Mouse (Mus musculus): ENCODE measurements around the gene Phldb2. TPM values are rescaled to one million over a fixed set of nuclear protein-coding genes. Genes with fewer than 3 reads are reported as not detected.

Gene Phldb2
- polyA plus RNA-seq, 1 experiment = 33.0 TPM

GRCm38 (mm10) chr16:45757421-45758078 lies 195.8 kb downstream of the Phldb2 start:
- no peaks in the 10 kb centered on the region for H3K79me2 ChIP-seq (ENCODE audit: control insufficient read depth, insufficient read depth)
- H3K36me3 ChIP-seq (ENCODE audit: control insufficient read depth, insufficient read depth) = peaks cover 53% of the 10 kb centered on the region

GRCm38 (mm10) chr16:45756855-45757254 lies 196.5 kb downstream of the Phldb2 start:
- no peak overlapping the region for H3K4me3 ChIP-seq (ENCODE audit: insufficient read depth, poor library complexity, severe bottlenecking)
- no peak for TF ChIP-seq CTCF (IDR thresholded peaks at IDR 0.05; ENCODE audit: control insufficient read depth, insufficient read depth, insufficient read length)
- TF ChIP-seq CEBPB (IDR thresholded peaks at IDR 0.05; ENCODE audit: low read depth) = no peak
- no peak for TF ChIP-seq MYOG (IDR thresholded peaks at IDR 0.05; ENCODE audit: control insufficient read depth, extremely low read depth, insufficient read length)
- TF ChIP-seq MYOD1 (IDR thresholded peaks at IDR 0.05; ENCODE audit: control insufficient read depth, insufficient read length, low read depth) = no peak
- TF ChIP-seq USF1 (IDR thresholded peaks at IDR 0.05; ENCODE audit: low read depth) = no peak
- no peak for TF ChIP-seq FOSL1 (IDR thresholded peaks at IDR 0.05; ENCODE audit: insufficient read depth, low read length, poor library complexity, severe bottlenecking)
- no peak for TF ChIP-seq MAX (IDR thresholded peaks at IDR 0.05)
- H3K36me3 ChIP-seq (ENCODE audit: control insufficient read depth, insufficient read depth) = peaks cover 55% of the 10 kb centered on the region

More at GRCm38 (mm10) chr16:45757421-45758078, 195.8 kb downstream of the Phldb2 start:
- no peak overlapping the region for H3K4me3 ChIP-seq (ENCODE audit: insufficient read depth, poor library complexity, severe bottlenecking)
- H3K27me3 ChIP-seq (ENCODE audit: control insufficient read depth, insufficient read depth, insufficient read length) = no peaks in the 10 kb centered on the region
- no peak overlapping the region for H3ac ChIP-seq (ENCODE audit: control insufficient read depth, insufficient read length, low read depth)
- no peaks in the 10 kb centered on the region for H3K79me3 ChIP-seq (ENCODE audit: low read depth)
- TF ChIP-seq MYOG (IDR thresholded peaks at IDR 0.05; ENCODE audit: control insufficient read depth, extremely low read depth, insufficient read length) = no peak

GRCm38 (mm10) chr16:45743591-45744144 lies 209.7 kb downstream of the Phldb2 start:
- TF ChIP-seq FOSL1 (IDR thresholded peaks at IDR 0.05; ENCODE audit: insufficient read depth, low read length, poor library complexity, severe bottlenecking) (no peak), CEBPB (IDR thresholded peaks at IDR 0.05; ENCODE audit: low read depth) (no peak), MAX (IDR thresholded peaks at IDR 0.05) (no peak), CTCF (IDR thresholded peaks at IDR 0.05; ENCODE audit: control insufficient read depth, insufficient read depth, insufficient read length) (no peak), MYOD1 (IDR thresholded peaks at IDR 0.05; ENCODE audit: control insufficient read depth, insufficient read length, low read depth) (no peak), USF1 (IDR thresholded peaks at IDR 0.05; ENCODE audit: low read depth) (no peak), MYOG (IDR thresholded peaks at IDR 0.05; ENCODE audit: control insufficient read depth, extremely low read depth, insufficient read length) (no peak)
- Histone ChIP-seq H3K27me3 (ENCODE audit: control insufficient read depth, insufficient read depth, insufficient read length) (no peaks in the 10 kb centered on the region), H3K79me2 (ENCODE audit: control insufficient read depth, insufficient read depth) (peaks cover 41% of the 10 kb centered on the region), H3K79me3 (ENCODE audit: low read depth) (peaks cover 29% of the 10 kb centered on the region), H3ac (ENCODE audit: control insufficient read depth, insufficient read length, low read depth) (no peak overlapping the region), H3K4me3 (ENCODE audit: insufficient read depth, poor library complexity, severe bottlenecking) (no peak overlapping the region), H3K36me3 (ENCODE audit: control insufficient read depth, insufficient read depth) (peaks cover 30% of the 10 kb centered on the region)

More at GRCm38 (mm10) chr16:45756855-45757254, 196.5 kb downstream of the Phldb2 start:
- Histone ChIP-seq H3ac (ENCODE audit: control insufficient read depth, insufficient read length, low read depth) (no peak overlapping the region), H3K79me2 (ENCODE audit: control insufficient read depth, insufficient read depth) (no peaks in the 10 kb centered on the region), H3K79me3 (ENCODE audit: low read depth) (no peaks in the 10 kb centered on the region), H3K27me3 (ENCODE audit: control insufficient read depth, insufficient read depth, insufficient read length) (no peaks in the 10 kb centered on the region)

- H3ac ChIP-seq (ENCODE audit: control insufficient read depth, insufficient read length, low read depth) = peak within 1 kb of the TSS; percentile 87
- peak within 1 kb of the TSS; percentile 68 for H3K4me3 ChIP-seq (ENCODE audit: insufficient read depth, poor library complexity, severe bottlenecking)
- peaks cover 35% of the 10 kb centered on the region for H3K79me3 ChIP-seq (ENCODE audit: low read depth)
- H3K79me2 ChIP-seq (ENCODE audit: control insufficient read depth, insufficient read depth) = peaks cover 49% of the 10 kb centered on the region
- peaks cover 25% of the 10 kb centered on the region for H3K36me3 ChIP-seq (ENCODE audit: control insufficient read depth, insufficient read depth)
- no peak for TF ChIP-seq CTCF (IDR thresholded peaks at IDR 0.05; ENCODE audit: control insufficient read depth, insufficient read depth, insufficient read length)
- TF ChIP-seq USF1 (IDR thresholded peaks at IDR 0.05; ENCODE audit: low read depth) = peak; percentile 78
- H3K27me3 ChIP-seq (ENCODE audit: control insufficient read depth, insufficient read depth, insufficient read length) = no peaks in the 10 kb centered on the region
Measured at GRCm38 (mm10) chr16:45742615-45743476, 210.6 kb downstream of the Phldb2 start, which contains the start of gene Abhd10. TSS of gene Abhd10 (minus strand) at chr16:45742955.

- Histone ChIP-seq H3K36me3 (ENCODE audit: control insufficient read depth, insufficient read depth) (peaks cover 47% of the 10 kb centered on the region), H3K27me3 (ENCODE audit: control insufficient read depth, insufficient read depth, insufficient read length) (no peaks in the 10 kb centered on the region), H3K4me3 (ENCODE audit: insufficient read depth, poor library complexity, severe bottlenecking) (no peak overlapping the region), H3ac (ENCODE audit: control insufficient read depth, insufficient read length, low read depth) (no peak overlapping the region), H3K79me3 (ENCODE audit: low read depth) (peaks cover 35% of the 10 kb centered on the region), H3K79me2 (ENCODE audit: control insufficient read depth, insufficient read depth) (peaks cover 55% of the 10 kb centered on the region)
- TF ChIP-seq MAX (IDR thresholded peaks at IDR 0.05) (no peak), CEBPB (IDR thresholded peaks at IDR 0.05; ENCODE audit: low read depth) (no peak), FOSL1 (IDR thresholded peaks at IDR 0.05; ENCODE audit: insufficient read depth, low read length, poor library complexity, severe bottlenecking) (no peak), MYOG (IDR thresholded peaks at IDR 0.05; ENCODE audit: control insufficient read depth, extremely low read depth, insufficient read length) (no peak), MYOD1 (IDR thresholded peaks at IDR 0.05; ENCODE audit: control insufficient read depth, insufficient read length, low read depth) (no peak), USF1 (IDR thresholded peaks at IDR 0.05; ENCODE audit: low read depth) (no peak), CTCF (IDR thresholded peaks at IDR 0.05; ENCODE audit: control insufficient read depth, insufficient read depth, insufficient read length) (no peak)
Measured at GRCm38 (mm10) chr16:45737880-45738279, 215.5 kb downstream of the Phldb2 start.
